Mouse (Mus musculus) gastrocnemius, postnatal 10 days (tissue): Measurements from ENCODE around the gene Vmn2r6. TPM values are rescaled to one million over a fixed set of nuclear protein-coding genes. Genes with fewer than 3 reads are reported as not detected.
A peak's percentile ranks its signal among the peaks of the same experiment; 100 is the strongest.
"Not testable (repeated sequence)": the region's sequence is repeated elsewhere in the genome, so short reads cannot be mapped to it uniquely, and the experiment has no call there.

Source experiments
- DNase-seq: peaks from one replicate; pipeline ENCODE4 v3.0.0; 2021; ENCODE audit warnings: mixed read lengths
- long read RNA-seq, 2 experiments: library from polyadenylated mRNA; stranded (forward); transcript quantifications; one replicate each; pipeline ENCODE4 v2.0.0; 2021
- total RNA-seq, 2 experiments: library from RNA; stranded (reverse); gene quantifications; 2 replicates each; pipeline ENCODE4 v1.2.3; 2021

Vmn2r6 gene
- not detected for total RNA-seq
- long read RNA-seq, experiment 1, result 0 reads
- long read RNA-seq, experiment 2, result 0 reads

GRCm38 (mm10) chr3:64565730-64566129 lies at the start of gene Vmn2r6:
Gene Vmn2r6 (minus strand): TSS chr3:64565830.
- DNase-seq, result not testable (repeated sequence)

- DNase-seq, result peak; percentile 2
Observed at GRCm38 (mm10) chr3:64587618-64588017, 22.0 kb upstream of the Vmn2r6 start.

DNA sequence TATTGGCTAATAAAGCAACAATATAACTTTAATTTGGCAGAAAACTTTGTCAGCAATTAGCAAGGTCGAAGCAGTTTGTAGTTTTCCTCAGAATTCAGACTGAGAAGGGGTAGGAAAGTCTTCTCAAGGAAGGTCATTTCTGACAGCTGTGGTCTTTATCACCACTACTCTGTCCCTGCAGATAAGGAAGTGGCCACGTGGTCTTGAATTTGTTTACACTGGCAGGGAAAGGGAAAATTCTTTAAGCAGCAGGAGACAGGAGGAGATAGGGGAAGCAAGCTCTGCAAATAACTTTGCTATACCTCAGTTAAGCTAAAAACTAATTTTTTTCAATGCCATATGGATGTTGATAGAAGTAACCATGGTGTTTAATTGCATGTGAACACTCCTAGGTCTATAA lies 3.2 kb upstream of the Vmn2r6 start:
- not testable (repeated sequence) for DNase-seq

DNA sequence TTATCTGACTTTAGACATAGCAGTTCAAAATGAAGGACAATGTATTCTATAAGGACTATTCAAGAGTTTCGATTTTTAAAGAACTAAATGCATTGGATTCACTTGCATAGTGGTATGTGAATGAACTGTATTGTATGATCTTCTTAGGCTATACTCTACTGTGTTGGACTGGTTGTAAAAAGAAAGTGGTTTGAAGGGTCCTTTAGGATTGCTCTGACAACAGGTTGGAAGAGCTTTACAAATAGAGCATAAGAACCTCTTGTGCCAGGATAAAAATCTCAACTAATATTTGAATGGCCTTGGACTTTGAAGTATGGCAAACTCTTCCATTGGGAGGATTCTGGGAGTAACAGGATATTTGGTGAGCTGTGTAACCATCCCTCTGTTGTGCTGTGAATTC lies 42.0 kb downstream of the Vmn2r6 start:
- not testable (repeated sequence) for DNase-seq

- not testable (repeated sequence) for DNase-seq
Observed at GRCm38 (mm10) chr3:64509742-64510141, 55.9 kb downstream of the Vmn2r6 start, which contains the start of gene Vmn2r5. Gene Vmn2r5 (minus strand): TSS chr3:64509842.

Other genes starting within 250 kb of the Vmn2r6 start
- not detected for gene Vmn2r4, start 150.5 kb downstream of the Vmn2r6 start, total RNA-seq
- gene Vmn2r5, start 56.0 kb downstream of the Vmn2r6 start, total RNA-seq, result not detected